Mouse (Mus musculus) adrenal gland, adult 18-20 months (tissue): ENCODE results near the gene Zbtb48. TPM values are rescaled to one million over a fixed set of nuclear protein-coding genes. Genes with fewer than 3 reads are reported as not detected.

Experiments
- DNase-seq, 2 experiments: peaks; one replicate each; pipeline ENCODE4 v3.0.0; 2021 to 2022; ENCODE audit warnings: low spot score in 2 of 2
- total RNA-seq, 2 experiments: library from RNA; stranded (reverse); gene quantifications; 1 replicate in 1 of 2; 2 replicates in 1 of 2; pipeline ENCODE4 v1.2.3; 2021

The Zbtb48 gene
- total RNA-seq, 2 experiments from 2014 or later: 8.3 to 8.9 TPM

DNA sequence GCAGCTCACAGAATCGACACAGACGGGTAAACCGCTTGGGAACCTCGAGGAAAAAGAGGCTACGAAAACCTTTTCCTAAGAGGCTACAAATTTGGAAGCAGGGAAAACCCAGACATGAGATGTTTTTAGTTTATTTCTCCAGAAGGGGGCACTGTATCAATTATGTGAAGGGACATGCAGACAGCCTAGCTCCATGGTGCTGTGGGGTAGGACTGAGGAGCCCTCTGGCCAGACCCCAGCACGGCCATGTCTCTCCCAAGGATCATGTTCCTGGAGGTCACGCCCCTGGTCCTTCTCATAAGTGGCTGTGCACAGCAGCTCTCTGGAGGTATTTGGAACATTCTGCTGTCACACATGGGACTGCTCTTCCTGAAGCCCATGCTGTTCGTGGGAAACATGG, 46.8 kb downstream of the Zbtb48 start:
- no peak for DNase-seq

DNA sequence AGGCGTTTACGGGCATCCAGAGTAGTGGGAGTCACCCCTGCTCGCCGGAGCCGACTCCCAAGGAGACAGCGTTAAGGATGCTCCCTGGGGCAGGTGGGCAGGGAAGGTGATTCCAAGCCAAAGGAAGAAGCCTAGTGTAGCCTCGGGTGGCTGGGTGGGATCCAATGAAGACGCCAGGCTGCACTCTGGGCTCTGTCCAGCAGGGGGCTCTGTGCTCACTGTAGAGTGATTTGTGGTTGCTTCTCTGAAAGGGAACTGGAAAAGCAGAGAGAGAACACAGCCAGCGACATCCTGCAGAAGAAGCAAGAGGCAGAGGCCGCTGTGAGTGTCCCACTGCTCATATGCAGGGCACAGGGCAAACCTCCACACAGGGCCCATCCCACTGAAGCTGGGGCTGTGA, 49.7 kb downstream of the Zbtb48 start:
- DNase-seq: peak; percentile 78 to 85

DNA sequence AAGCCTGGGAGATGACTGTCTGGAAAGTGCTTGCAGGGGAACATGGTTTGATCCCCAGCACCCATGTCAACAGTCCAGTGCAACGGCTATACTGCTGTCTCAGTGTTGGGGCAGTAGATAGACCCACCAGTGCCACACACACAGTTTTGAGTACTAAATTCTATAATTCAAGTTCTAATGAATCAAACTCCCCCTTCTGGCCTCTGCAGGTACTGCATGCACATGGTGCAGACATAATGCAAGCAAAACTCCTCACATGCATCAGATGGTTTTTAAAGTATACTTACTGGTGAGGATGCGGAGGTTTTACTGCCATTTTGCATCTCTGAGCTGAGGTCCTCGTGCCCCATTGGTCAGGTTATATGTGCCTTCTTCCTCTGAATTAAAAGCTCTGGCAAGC, 52.0 kb downstream of the Zbtb48 start:
- DNase-seq: no peak

DNA sequence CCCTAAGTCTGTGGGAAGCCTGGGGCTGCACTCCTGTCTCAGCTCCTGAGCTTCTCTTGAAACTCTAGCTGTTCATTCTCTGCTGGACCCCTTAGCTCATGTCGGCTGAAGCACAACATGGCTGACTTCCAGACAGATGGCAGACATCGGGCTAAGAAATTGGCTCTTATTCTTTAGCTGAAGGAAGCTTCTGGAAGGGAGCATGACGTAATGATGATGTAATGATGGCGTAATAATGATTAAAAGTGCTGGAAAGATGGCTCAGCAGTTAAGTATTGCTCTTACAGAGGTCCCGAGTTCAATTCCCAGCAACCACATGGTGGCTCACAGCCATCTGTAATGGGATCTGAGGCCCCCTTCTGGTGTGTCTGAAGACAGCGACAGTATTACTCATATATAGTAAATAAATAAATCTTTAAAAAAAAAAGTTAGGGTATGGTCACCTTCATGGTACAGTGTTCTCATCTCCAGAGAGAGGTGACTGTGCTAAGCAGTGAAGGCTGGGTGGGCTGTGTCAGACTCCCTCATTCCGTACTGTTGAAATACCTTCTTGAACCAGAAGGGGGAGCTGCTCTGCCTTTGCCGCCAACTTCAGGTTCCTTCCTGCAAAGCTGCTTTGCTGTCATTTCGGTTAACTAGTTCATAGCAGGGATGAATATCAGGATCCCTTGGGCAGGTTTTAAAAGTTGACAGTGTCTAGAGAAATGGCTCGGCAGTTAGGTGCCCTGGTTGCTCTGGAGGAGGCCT, 55.1 kb downstream of the Zbtb48 start:
- DNase-seq: no peak

Other genes with a start within 250 kb of the Zbtb48 start
- 10 to 100 TPM; 37.2 to 38.2 TPM for gene Camta1, start 165.8 kb downstream of the Zbtb48 start, total RNA-seq
- 10 to 100 TPM; 78.1 to 88.9 TPM for gene Dnajc11, start 94.0 kb downstream of the Zbtb48 start, total RNA-seq
- gene Thap3, start 38.7 kb downstream of the Zbtb48 start, total RNA-seq: 10 to 100 TPM; 18.2 to 19.9 TPM
- 10 to 100 TPM; 12.4 to 13.2 TPM for gene Phf13, start 31.4 kb downstream of the Zbtb48 start, total RNA-seq
- gene Klhl21, start 18.9 kb downstream of the Zbtb48 start, total RNA-seq: 10 to 100 TPM; 18.3 to 28.2 TPM
- not detected for gene Tas1r1, start 10.9 kb upstream of the Zbtb48 start, total RNA-seq
- gene Nol9, start 11.7 kb upstream of the Zbtb48 start, total RNA-seq: 10 to 100 TPM; 23.6 to 33.5 TPM
- gene Plekhg5, start 44.8 kb upstream of the Zbtb48 start, total RNA-seq: 10 to 100 TPM in 1 of 2 experiments, 1 to 10 TPM in 1; 7.3 to 12.0 TPM
- 1 to 10 TPM; 1.3 to 2.8 TPM for gene Tnfrsf25, start 88.3 kb upstream of the Zbtb48 start, total RNA-seq
- 1 to 10 TPM; 1.9 to 3.3 TPM for gene Espn, start 124.7 kb upstream of the Zbtb48 start, total RNA-seq
- not detected for gene Hes2, start 131.2 kb upstream of the Zbtb48 start, total RNA-seq
- 10 to 100 TPM; 45.7 to 54.0 TPM for gene Acot7, start 150.5 kb upstream of the Zbtb48 start, total RNA-seq
- gene Gpr153, start 246.6 kb upstream of the Zbtb48 start, total RNA-seq: 1 to 10 TPM; 5.3 to 7.4 TPM